Mouse (Mus musculus) ovary, adult 10 weeks (tissue): Measurements from ENCODE around the gene Atg4b. TPM values are rescaled to one million over a fixed set of nuclear protein-coding genes. Genes with fewer than 3 reads are reported as not detected.

Experiments used
- polyA plus RNA-seq: library from polyadenylated mRNA; stranded (reverse); fragments of 350-450 nt; fragmentation: Illumina TruSeq; extraction: RNeasy Lipid Tissue Mini Kit (QIAGEN cat#74804); gene quantifications from one replicate; pipeline ENCODE4 v1.2.3, GENCODE M21; 2014

The Atg4b gene
- polyA plus RNA-seq: 68.9 TPM

DNA sequence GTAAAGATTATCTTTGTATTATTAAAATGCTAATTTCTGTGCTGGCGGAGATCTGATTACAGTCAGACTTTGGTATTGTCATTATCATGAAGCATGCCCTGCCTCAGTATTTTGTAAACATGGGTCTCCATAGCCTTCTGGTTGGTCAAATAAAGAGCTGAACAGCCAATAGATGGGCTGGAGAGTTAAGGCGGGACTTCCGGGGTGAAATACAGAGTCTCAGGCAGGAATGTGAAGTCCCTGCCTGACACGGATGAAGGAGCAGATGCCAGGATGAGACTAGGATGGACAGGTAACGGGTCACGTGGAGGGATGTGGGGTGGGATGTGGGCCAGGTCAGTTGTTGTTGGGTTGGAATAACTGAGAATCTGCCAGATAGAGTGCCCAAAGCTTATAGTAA lies at the start of gene Atg4b:
TSS of gene Atg4b (plus strand) at position 211 of the 400 bp plus-strand sequence.

DNA sequence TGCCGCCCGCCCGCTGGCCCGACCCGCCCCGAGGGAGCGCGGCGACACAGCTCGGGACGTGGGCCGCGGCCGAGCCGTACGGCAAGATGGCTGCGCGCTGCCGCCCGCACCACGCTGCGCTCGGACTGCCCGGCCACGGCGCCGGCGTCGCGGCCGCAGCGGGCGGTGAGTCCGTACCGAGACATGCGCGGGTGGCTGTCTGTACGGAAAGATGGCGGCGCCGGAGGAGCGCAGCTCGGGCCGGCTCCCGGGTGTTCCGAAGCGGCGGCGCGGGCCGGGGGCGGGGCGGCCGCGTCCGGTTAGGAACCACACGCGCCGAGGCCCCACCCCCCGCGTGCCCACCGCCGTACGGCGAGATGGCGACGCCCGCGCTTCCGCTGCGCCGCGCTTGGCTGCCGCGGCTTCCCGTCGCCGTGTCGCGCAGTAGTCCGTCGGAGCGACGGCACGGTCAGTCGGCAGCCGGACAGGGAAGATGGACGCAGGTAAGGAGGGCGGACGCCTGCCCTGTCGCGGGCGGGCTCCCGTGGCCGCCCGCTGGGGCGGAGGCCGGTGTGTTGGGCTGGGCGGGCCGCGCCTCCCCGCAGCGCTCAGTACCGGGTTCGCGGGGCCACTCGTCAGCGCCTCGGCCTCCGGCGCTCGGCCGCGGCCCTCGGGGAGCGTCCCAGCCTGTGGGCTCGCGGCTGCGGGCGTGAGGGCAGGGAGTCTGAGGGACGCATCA lies 3.4 kb downstream of the Atg4b start, which contains the start of gene Thap4:
TSS of gene Thap4 (minus strand) at position 292 of the 718 bp plus-strand sequence.

DNA sequence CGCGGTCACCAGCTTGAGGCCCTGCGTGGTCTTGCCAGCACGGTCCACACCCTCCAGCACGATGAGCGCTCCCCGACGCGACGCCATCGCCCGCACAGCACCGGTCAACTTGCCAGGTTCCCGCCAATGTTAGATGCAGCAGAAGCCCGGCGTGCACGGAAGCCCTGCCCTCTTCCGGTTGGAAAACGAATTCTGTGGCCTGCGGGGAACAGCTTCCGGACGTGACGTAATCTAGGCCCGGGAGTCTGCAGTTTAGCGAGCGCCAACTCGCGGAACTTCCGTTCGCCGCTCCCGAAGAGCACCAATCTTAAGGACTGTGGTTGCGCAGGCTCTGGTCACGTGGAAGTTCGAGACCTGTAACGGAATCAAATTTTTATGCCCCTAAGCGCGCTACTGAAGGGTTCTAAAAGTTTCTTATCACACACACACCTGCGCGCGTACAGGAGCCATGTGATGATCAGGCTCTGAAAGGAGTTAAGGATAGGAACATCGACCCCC lies 50.5 kb downstream of the Atg4b start, which contains the start of gene Dtymk:
TSS of gene Dtymk (minus strand) at position 194 of the 498 bp plus-strand sequence.

DNA sequence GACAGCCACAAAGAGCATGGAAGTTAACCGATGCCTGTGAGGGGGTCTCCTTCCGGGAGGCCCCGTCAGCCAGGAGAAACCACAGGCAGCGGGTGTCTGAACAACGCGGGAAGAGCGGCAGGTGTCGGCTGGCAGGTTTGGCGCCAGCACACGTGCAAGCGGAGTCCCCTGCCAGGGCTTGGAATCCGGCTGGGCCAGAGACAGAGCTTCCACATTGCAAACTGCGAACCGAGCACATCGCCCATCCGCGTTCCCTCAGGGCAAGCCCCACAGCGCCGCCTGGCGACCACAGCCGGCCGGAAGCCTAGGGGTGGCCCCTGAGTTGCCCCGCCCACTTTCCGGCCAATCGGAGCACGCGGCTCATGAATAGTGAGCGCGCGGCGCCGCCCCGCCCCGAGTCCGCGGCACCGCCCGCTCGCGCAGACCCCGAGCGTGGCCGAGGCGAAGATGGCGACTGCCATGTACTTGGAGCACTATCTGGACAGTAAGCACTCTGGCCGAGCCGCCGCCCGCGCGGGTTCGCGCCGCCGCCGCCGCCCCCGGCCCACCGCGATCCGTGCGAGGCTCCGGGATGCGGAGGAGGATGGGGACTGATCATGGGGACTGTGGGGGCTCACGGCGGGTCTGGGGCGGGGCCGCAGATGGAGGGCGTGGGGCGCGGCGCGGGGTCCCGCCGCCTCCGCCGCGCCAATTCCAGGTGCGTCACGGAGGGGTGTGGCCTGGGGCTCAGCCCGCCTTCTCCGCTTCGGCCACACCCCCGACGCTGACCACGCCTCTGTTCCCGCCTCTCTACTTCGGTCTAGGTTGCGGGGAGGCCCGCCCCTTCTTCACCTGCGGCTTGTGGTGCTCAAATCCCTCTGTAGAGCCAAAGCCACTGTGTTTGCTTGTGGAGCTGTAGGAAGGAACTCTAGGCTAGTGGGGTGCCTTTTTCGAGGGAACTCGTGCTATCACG lies 52.5 kb downstream of the Atg4b start, which contains the start of gene Ing5:
TSS of gene Ing5 (plus strand) at position 410 of the 952 bp plus-strand sequence.

DNA sequence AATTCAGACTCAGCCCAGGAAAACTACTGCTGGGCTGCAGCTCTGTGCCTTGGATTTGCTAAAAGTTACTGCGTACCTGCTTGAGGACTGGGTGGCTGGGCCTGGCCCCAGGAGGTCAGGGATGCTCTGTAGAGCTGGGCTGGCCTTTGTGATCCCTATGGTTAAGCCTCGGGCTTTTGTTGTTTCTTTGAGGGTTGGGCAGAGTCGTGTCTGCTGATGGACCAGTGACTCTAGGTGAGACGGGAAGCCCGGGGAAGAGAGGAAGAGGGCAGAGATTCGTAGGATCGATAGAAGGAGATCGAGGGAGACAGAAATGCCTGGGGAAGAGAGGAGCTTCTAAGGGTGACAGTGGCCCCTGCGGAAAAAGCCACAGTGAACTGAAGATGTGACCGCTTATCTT lies 73.3 kb downstream of the Atg4b start, which contains the start of gene D2hgdh:
TSS of gene D2hgdh (plus strand) at position 301 of the 400 bp plus-strand sequence.

Other genes starting within 250 kb of the Atg4b start
- 8.1 TPM for gene Farp2, start 239.4 kb upstream of the Atg4b start, polyA plus RNA-seq
- 9.4 TPM for gene Stk25, start 92.8 kb upstream of the Atg4b start, polyA plus RNA-seq
- gene Bok, start 65.8 kb upstream of the Atg4b start, polyA plus RNA-seq: 2.2 TPM
- gene Thap4, start 3.4 kb downstream of the Atg4b start, polyA plus RNA-seq: 8.8 TPM
- 51.1 TPM for gene Dtymk, start 50.4 kb downstream of the Atg4b start, polyA plus RNA-seq
- gene Ing5, start 52.5 kb downstream of the Atg4b start, polyA plus RNA-seq: 20.5 TPM
- 21.1 TPM for gene D2hgdh, start 73.4 kb downstream of the Atg4b start, polyA plus RNA-seq
- 0.34 TPM for gene Gal3st2, start 109.8 kb downstream of the Atg4b start, polyA plus RNA-seq
- not detected for gene Gal3st2b, start 166.8 kb downstream of the Atg4b start, polyA plus RNA-seq
- 0.54 TPM for gene Gal3st2c, start 239.0 kb downstream of the Atg4b start, polyA plus RNA-seq